Mouse (Mus musculus) embryonic facial prominence, embryonic 12.5 days (tissue): ENCODE measurements at regions not wholly inside any gene's neighbourhood (a gene's known extent, or its start where the extent isn't known, plus 50 kb on each side); places are given as distances from the start of the nearest gene placed in this dataset.

Experiments
- ATAC-seq: fragments of 200-750 bp; cut with Nextera tagmentation; 2 replicates; pipeline ENCODE4 v1.8.0; 2017; ENCODE audit not compliant: insufficient number of reproducible peaks, insufficient read depth, low FRiP score, low TSS enrichment
- H3K27ac ChIP-seq: fragments of 300-500 bp; sonication (generic); 2 replicates; pipeline ENCODE4 v1.5.1; 2016; ENCODE audit warnings: mild to moderate bottlenecking
- H3K27me3 ChIP-seq: fragments of 300-500 bp; sonication (generic); 2 replicates; pipeline ENCODE4 v1.6.1; 2016; ENCODE audit warnings: mild to moderate bottlenecking, moderate library complexity
- H3K36me3 ChIP-seq: fragments of 300-500 bp; sonication (generic); 2 replicates; pipeline ENCODE4 v1.6.1; 2016; ENCODE audit warnings: mild to moderate bottlenecking
- H3K4me1 ChIP-seq: fragments of 300-500 bp; sonication (generic); 2 replicates; pipeline ENCODE4 v1.6.1; 2016
- H3K4me2 ChIP-seq: fragments of 300-500 bp; sonication (generic); replicated peaks from 2 replicates; pipeline ENCODE4 v1.6.1; 2016; ENCODE audit warnings: mild to moderate bottlenecking, moderate library complexity
- H3K4me3 ChIP-seq: fragments of 300-500 bp; sonication (generic); 2 replicates; pipeline ENCODE4 v1.5.1; 2016; ENCODE audit warnings: mild to moderate bottlenecking
- H3K9ac ChIP-seq: fragments of 300-500 bp; sonication (generic); 2 replicates; pipeline ENCODE4 v1.6.1; 2016; ENCODE audit warnings: mild to moderate bottlenecking, moderate library complexity
- H3K9me3 ChIP-seq: fragments of 300-500 bp; sonication (generic); 2 replicates; pipeline ENCODE4 v1.6.1; 2016; ENCODE audit warnings: mild to moderate bottlenecking, moderate library complexity
- WGBS: fragments of 180-500 bp; shearing (Covaris S2); methylation state at CpG from one replicate; pipeline ENCODE4 v1.1.7; 2016; 5-methylcytosine and 5-hydroxymethylcytosine counted together

GRCm38 (mm10) chr9:83265736-83266135 lies 119.3 kb upstream of the Hmgn3 start:
- no peaks in the 10 kb centered on the region for H3K36me3 ChIP-seq
- 79% methylated on average over 6 of the region's 6 CpGs for WGBS

GRCm38 (mm10) chr9:83259511-83259910 lies 113.0 kb upstream of the Hmgn3 start:
- no peaks in the 10 kb centered on the region for H3K27me3 ChIP-seq
- 72% methylated on average over 5 of the region's 5 CpGs for WGBS
- H3K4me3 ChIP-seq, result no peak overlapping the region
- no peak overlapping the region for H3K4me2 ChIP-seq
- no peak for ATAC-seq
- no peaks in the 10 kb centered on the region for H3K4me1 ChIP-seq
- no peaks in the 10 kb centered on the region for H3K9me3 ChIP-seq
- no peak overlapping the region for H3K9ac ChIP-seq
- H3K36me3 ChIP-seq, result no peaks in the 10 kb centered on the region
- H3K27ac ChIP-seq, result no peak overlapping the region

More at GRCm38 (mm10) chr9:83265736-83266135, 119.3 kb upstream of the Hmgn3 start:
- ATAC-seq, result no peak; the same call in 1 of the 2 replicates
- H3K27me3 ChIP-seq, result no peaks in the 10 kb centered on the region
- H3K4me1 ChIP-seq, result no peaks in the 10 kb centered on the region
- H3K9me3 ChIP-seq, result no peaks in the 10 kb centered on the region
- H3K4me2 ChIP-seq, result no peak overlapping the region
- no peak overlapping the region for H3K9ac ChIP-seq
- H3K4me3 ChIP-seq, result no peak overlapping the region
- no peak overlapping the region for H3K27ac ChIP-seq

- H3K4me1 ChIP-seq, result no peaks in the 10 kb centered on the region
- H3K4me2 ChIP-seq, result no peak overlapping the region
- 74% methylated on average over 3 of the region's 3 CpGs for whole genome bisulfite sequencing
- H3K27me3 ChIP-seq, result no peaks in the 10 kb centered on the region
- no peaks in the 10 kb centered on the region for H3K36me3 ChIP-seq
- no peak overlapping the region for H3K4me3 ChIP-seq
- H3K9ac ChIP-seq, result no peak overlapping the region
- H3K27ac ChIP-seq, result no peak overlapping the region
- no peak for ATAC-seq
- H3K9me3 ChIP-seq, result no peaks in the 10 kb centered on the region
Measured at GRCm38 (mm10) chr9:83258986-83259385, 112.5 kb upstream of the Hmgn3 start.

GRCm38 (mm10) chr9:83258476-83258875 lies 112.0 kb upstream of the Hmgn3 start:
- Histone ChIP-seq H3K27ac (no peak overlapping the region), H3K9ac (no peak overlapping the region), H3K4me1 (no peaks in the 10 kb centered on the region), H3K4me3 (no peak overlapping the region), H3K9me3 (no peaks in the 10 kb centered on the region), H3K36me3 (no peaks in the 10 kb centered on the region), H3K27me3 (no peaks in the 10 kb centered on the region), H3K4me2 (no peak overlapping the region)
- WGBS, result 80% methylated on average over 3 of the region's 3 CpGs
- no peak for ATAC-seq

- no peaks in the 10 kb centered on the region for H3K9me3 ChIP-seq
- no peak overlapping the region for H3K9ac ChIP-seq
- H3K4me1 ChIP-seq, result no peaks in the 10 kb centered on the region
- no peak overlapping the region for H3K27ac ChIP-seq
- no peak for ATAC-seq
- H3K27me3 ChIP-seq, result no peaks in the 10 kb centered on the region
- H3K4me2 ChIP-seq, result no peak overlapping the region
- WGBS, result 96% methylated on average over 6 of the region's 6 CpGs
- no peaks in the 10 kb centered on the region for H3K36me3 ChIP-seq
- H3K4me3 ChIP-seq, result no peak overlapping the region
Measured at GRCm38 (mm10) chr9:83254356-83254755, 107.9 kb upstream of the Hmgn3 start.

- 88% methylated on average over 11 of the region's 11 CpGs for WGBS
- Histone ChIP-seq H3K27me3 (no peaks in the 10 kb centered on the region), H3K4me3 (no peak overlapping the region), H3K36me3 (no peaks in the 10 kb centered on the region), H3K9me3 (no peaks in the 10 kb centered on the region), H3K9ac (no peak overlapping the region), H3K27ac (no peak overlapping the region), H3K4me2 (no peak overlapping the region), H3K4me1 (no peaks in the 10 kb centered on the region)
- ATAC-seq, result no peak
Measured at GRCm38 (mm10) chr9:83253789-83254188, 107.3 kb upstream of the Hmgn3 start.

- H3K9ac ChIP-seq, result no peak overlapping the region
- no peak for ATAC-seq
Measured at GRCm38 (mm10) chr9:83251793-83252192, 105.3 kb upstream of the Hmgn3 start.

GRCm38 (mm10) chr9:83249871-83250270 lies 103.4 kb upstream of the Hmgn3 start:
- no peak overlapping the region for H3K4me3 ChIP-seq
- no peaks in the 10 kb centered on the region for H3K36me3 ChIP-seq
- H3K27ac ChIP-seq, result no peak overlapping the region
- no peak for ATAC-seq
- no peaks in the 10 kb centered on the region for H3K9me3 ChIP-seq
- no peak overlapping the region for H3K9ac ChIP-seq
- 93% methylated on average over 5 of the region's 5 CpGs for WGBS
- H3K4me2 ChIP-seq, result no peak overlapping the region
- no peaks in the 10 kb centered on the region for H3K27me3 ChIP-seq
- no peaks in the 10 kb centered on the region for H3K4me1 ChIP-seq

More at GRCm38 (mm10) chr9:83251793-83252192, 105.3 kb upstream of the Hmgn3 start:
- Histone ChIP-seq H3K4me1 (no peaks in the 10 kb centered on the region), H3K4me3 (no peak overlapping the region), H3K9me3 (no peaks in the 10 kb centered on the region), H3K27ac (no peak overlapping the region), H3K36me3 (no peaks in the 10 kb centered on the region), H3K4me2 (no peak overlapping the region), H3K27me3 (no peaks in the 10 kb centered on the region)
- 64% methylated on average over 5 of the region's 5 CpGs for WGBS

GRCm38 (mm10) chr9:83248164-83248730 lies 101.8 kb upstream of the Hmgn3 start:
- 83% methylated on average over 2 of the region's 2 CpGs for WGBS
- no peaks in the 10 kb centered on the region for H3K4me1 ChIP-seq
- no peak for ATAC-seq
- H3K4me3 ChIP-seq, result no peak overlapping the region
- no peak overlapping the region for H3K4me2 ChIP-seq
- no peak overlapping the region for H3K9ac ChIP-seq
- H3K36me3 ChIP-seq, result no peaks in the 10 kb centered on the region
- no peak overlapping the region for H3K27ac ChIP-seq
- no peaks in the 10 kb centered on the region for H3K9me3 ChIP-seq
- H3K27me3 ChIP-seq, result no peaks in the 10 kb centered on the region

GRCm38 (mm10) chr9:83247066-83247668 lies 100.7 kb upstream of the Hmgn3 start:
- no peak for ATAC-seq
- 67% methylated on average over 12 of the region's 12 CpGs for WGBS

GRCm38 (mm10) chr9:83241119-83241518 lies 94.6 kb upstream of the Hmgn3 start:
- Histone ChIP-seq H3K9me3 (no peaks in the 10 kb centered on the region), H3K36me3 (no peaks in the 10 kb centered on the region), H3K4me1 (no peaks in the 10 kb centered on the region), H3K4me3 (no peak overlapping the region), H3K9ac (no peak overlapping the region), H3K27ac (no peak overlapping the region), H3K4me2 (no peak overlapping the region), H3K27me3 (no peaks in the 10 kb centered on the region)
- ATAC-seq, result no peak
- 89% methylated on average over 4 of the region's 4 CpGs for WGBS

More at GRCm38 (mm10) chr9:83247066-83247668, 100.7 kb upstream of the Hmgn3 start:
- no peaks in the 10 kb centered on the region for H3K9me3 ChIP-seq
- H3K27ac ChIP-seq, result no peak overlapping the region
- no peaks in the 10 kb centered on the region for H3K36me3 ChIP-seq
- no peak overlapping the region for H3K4me2 ChIP-seq
- H3K9ac ChIP-seq, result no peak overlapping the region
- H3K4me3 ChIP-seq, result no peak overlapping the region
- no peaks in the 10 kb centered on the region for H3K4me1 ChIP-seq
- no peaks in the 10 kb centered on the region for H3K27me3 ChIP-seq

- Histone ChIP-seq H3K9ac (no peak overlapping the region), H3K4me3 (no peak overlapping the region), H3K27me3 (no peaks in the 10 kb centered on the region), H3K9me3 (no peaks in the 10 kb centered on the region), H3K36me3 (no peaks in the 10 kb centered on the region), H3K4me1 (no peaks in the 10 kb centered on the region), H3K4me2 (no peak overlapping the region), H3K27ac (no peak overlapping the region)
- no peak for ATAC-seq
- 79% methylated on average over 10 of the region's 10 CpGs for WGBS
Measured at GRCm38 (mm10) chr9:83239097-83239496, 92.6 kb upstream of the Hmgn3 start.
